28 mouse cellular contexts compared by ENCODE assay signal in the genomic region with DNA sequence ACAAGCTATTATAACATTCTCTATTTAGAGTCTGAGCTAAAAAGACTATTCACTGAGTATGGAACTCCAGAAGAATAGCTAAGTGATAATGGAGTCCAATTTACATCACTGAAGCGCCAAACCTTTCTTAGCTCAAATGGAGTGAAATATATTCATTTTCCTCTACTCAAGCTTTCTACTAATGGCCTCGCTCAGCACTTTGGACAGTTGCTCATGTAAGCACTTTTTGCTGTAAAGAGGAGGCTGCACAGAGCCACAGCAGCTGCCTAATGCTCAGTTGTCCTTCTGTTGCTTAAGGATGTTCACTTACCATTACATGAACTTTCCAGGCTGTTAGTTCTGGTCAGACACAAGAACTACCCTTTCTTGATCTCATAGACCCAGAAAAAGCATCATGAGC.
"Had no signal": no experiment of that assay in that cellular context is flagged by ENCODE, and none has a peak within 500 bp of the region (broad histone marks: within the 10 kb centered on the region; RNA-seq: fewer than 3 reads in every experiment).

No protein-coding gene starts in this region.

- ATAC-seq: hindbrain, embryonic 16.5 days; inflammation-experienced regulatory T-cells, adult 6 months; intestine, embryonic 15.5 days; intestine, postnatal 0 days; liver, postnatal 0 days had no signal

- H3K36me3 ChIP-seq: heart, embryonic 10.5 days; heart, embryonic 12.5 days; hindbrain, embryonic 10.5 days; hindbrain, embryonic 12.5 days; intestine, embryonic 15.5 days; limb, embryonic 10.5 days; limb, embryonic 12.5 days; liver, embryonic 13.5 days; liver, embryonic 15.5 days had no signal

- H3K4me2 ChIP-seq: heart, embryonic 12.5 days; hindbrain, embryonic 12.5 days; hindbrain, embryonic 14.5 days; intestine, embryonic 15.5 days; limb, embryonic 12.5 days; liver, embryonic 11.5 days; liver, embryonic 13.5 days; liver, embryonic 15.5 days had no signal

- H3K9ac ChIP-seq: heart, embryonic 12.5 days; hindbrain, embryonic 12.5 days; hindbrain, embryonic 14.5 days; intestine, embryonic 15.5 days; limb, embryonic 12.5 days; liver, embryonic 13.5 days; liver, embryonic 15.5 days; liver, postnatal 0 days had no signal

- H3K27me3 ChIP-seq: heart, embryonic 12.5 days; hindbrain, embryonic 12.5 days; intestine, embryonic 15.5 days; limb, embryonic 12.5 days; liver, embryonic 13.5 days; liver, embryonic 15.5 days had no signal

- H3K4me1 ChIP-seq: heart, embryonic 10.5 days; heart, embryonic 12.5 days; hindbrain, embryonic 10.5 days; hindbrain, embryonic 12.5 days; intestine, embryonic 15.5 days; limb, embryonic 10.5 days; limb, embryonic 12.5 days; liver, embryonic 13.5 days; liver, embryonic 15.5 days had no signal

- H3K4me3 ChIP-seq: heart, embryonic 10.5 days; heart, embryonic 12.5 days; hindbrain, embryonic 10.5 days; hindbrain, embryonic 12.5 days; intestine, embryonic 15.5 days; layer of hippocampus, adult 2 months; left cerebral cortex, adult 2 months; limb, embryonic 10.5 days; limb, embryonic 12.5 days; liver, embryonic 13.5 days; liver, embryonic 15.5 days had no signal

- DNase-seq: gastrocnemius, postnatal 10 days; gastrocnemius, postnatal 25 days; heart, adult 18-20 months; heart, postnatal 10 days; heart, postnatal 4 days; kidney, adult 18-20 months; kidney, adult 8-10 months; kidney, postnatal 10 days; kidney, postnatal 25 days; kidney, postnatal 4 days; liver; liver, embryonic 13.5 days; liver, postnatal 0 days had no signal

- H3K9me3 ChIP-seq: heart, embryonic 10.5 days; heart, embryonic 12.5 days; hindbrain, embryonic 10.5 days; hindbrain, embryonic 12.5 days; intestine, embryonic 15.5 days; limb, embryonic 10.5 days; limb, embryonic 12.5 days; liver, embryonic 13.5 days; liver, embryonic 15.5 days had no signal

- H3K27ac ChIP-seq: heart, embryonic 10.5 days; hindbrain, embryonic 10.5 days; hindbrain, embryonic 12.5 days; hindbrain, embryonic 14.5 days; intestine, embryonic 15.5 days; layer of hippocampus, adult 2 months; left cerebral cortex, adult 2 months; limb, embryonic 10.5 days; limb, embryonic 12.5 days; liver, embryonic 13.5 days; liver, embryonic 15.5 days had no signal
